Mouse (Mus musculus) bone marrow, adult 2 months (tissue): Measurements from ENCODE around the gene Mettl26.

Experiments
- CTCF ChIP-seq: fragments of 200-500 bp; IDR thresholded peaks from 2 replicates; pipeline ENCODE4 v1.5.1; 2011; ENCODE audit warnings: low read length, control low read depth; ENCODE audit not compliant: control insufficient read depth, insufficient read depth
- POLR2A ChIP-seq: fragments of 200-500 bp; IDR thresholded peaks from 2 replicates; pipeline ENCODE4 v1.6.1; 2011; ENCODE audit warnings: low read depth, mild to moderate bottlenecking, control low read depth, low read length, borderline replicate concordance; ENCODE audit not compliant: control insufficient read depth

DNA sequence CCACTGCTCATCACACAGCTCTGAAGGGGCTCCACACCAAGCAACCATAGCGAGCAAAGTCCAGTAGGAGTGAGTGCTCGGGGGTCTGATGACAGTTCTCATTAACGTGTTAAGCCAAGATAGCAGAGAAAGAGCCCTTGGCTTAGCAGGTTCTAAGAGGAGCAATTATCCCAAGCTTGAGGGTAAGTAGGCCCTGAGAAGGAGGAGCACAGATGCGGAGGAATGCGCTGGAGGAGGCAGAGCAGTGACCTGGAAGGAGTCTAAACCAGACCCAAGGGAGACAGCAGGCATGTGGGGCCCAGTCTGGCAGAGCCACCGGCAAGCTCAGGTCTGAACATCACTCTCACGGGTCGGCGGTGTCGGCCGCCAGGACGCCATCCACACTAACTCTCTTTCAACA lies 21.0 kb downstream of the Mettl26 start:
- TF ChIP-seq CTCF (no peak), POLR2A (no peak)
